Mouse (Mus musculus): ENCODE measurements around the gene Hrasls5. TPM values are rescaled to one million over a fixed set of nuclear protein-coding genes. Genes with fewer than 3 reads are reported as not detected.

Hrasls5 gene
- under 1 TPM in 1 of 2 experiments, not detected in 1; 0.26 TPM for total RNA-seq (2021)

DNA sequence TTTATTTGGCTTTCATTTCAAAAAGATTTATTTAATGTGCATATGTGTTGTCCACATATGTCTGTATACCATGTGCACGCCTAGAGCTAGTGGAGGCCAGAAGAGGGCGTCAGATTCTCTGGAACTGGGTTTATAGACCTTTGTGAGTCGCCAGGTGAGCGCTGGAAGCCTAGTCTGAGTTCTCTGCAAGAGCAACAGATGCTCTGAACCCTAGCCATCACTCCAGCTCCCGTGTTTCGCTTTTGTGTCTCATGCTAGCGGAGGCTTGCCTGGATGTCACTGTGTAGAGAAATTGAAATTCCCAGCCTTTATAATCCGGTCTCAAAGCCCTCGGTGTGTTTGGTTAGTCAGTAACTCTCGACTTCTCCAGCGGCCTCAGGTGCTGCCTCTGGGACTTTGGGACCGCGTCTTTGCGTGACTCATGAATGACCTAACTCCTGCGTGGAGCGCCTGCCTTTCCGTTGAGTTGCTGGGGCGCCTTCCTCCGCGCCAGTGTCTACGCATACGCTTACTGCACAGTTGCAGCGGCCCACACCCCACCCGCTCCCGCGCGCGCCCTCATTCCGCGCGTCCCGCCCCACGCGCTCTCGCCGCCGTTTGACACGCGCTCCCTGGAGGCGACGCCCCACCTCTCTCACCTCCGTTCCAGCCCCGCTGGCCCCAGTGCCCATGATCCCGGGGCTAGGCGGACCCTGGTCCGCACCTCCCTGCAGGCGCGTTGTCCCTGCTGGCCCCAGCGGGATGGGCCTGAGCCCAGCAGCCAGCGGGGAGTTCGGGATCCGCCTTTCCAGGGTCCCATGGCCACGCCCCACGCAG lies at the start of gene Hrasls5:
Gene Hrasls5 (plus strand): TSS at position 600 of the 816 bp plus-strand sequence.
- no peak for DNase-seq (ENCODE audit: low spot score)
- intact Hi-C loops (cut with DNase I), result no loop called here

GRCm38 (mm10) chr19:7562601-7563129 lies 49.7 kb upstream of the Hrasls5 start:
- intact Hi-C loops (cut with DNase I), result no loop called here
- DNase-seq (ENCODE audit: low spot score), result no peak

DNA sequence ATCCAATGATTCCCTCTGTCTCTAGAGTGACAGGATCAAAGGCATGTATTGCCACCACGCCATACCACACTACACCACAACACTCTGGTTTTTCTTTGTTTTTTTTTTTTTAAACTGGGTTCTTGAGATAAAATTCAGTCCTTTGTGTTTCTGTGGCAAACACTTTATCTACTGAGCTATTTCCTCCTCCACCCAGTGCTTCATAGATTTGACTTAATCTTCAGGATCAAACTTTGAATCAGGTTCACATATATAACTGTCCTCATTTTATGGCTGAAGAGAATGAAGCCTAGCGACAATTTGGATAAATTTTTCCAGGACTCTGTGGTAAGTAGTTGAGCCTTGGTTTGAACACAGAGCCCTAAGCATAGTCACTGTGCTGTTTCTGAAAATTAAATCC lies 48.7 kb upstream of the Hrasls5 start:
- DNase-seq (ENCODE audit: low spot score), result no peak
- intact Hi-C loops (cut with DNase I), result no loop called here

- intact Hi-C loops (cut with DNase I), result no loop called here
- no peak for DNase-seq (ENCODE audit: low spot score)
Measured at GRCm38 (mm10) chr19:7564457-7564856, 47.9 kb upstream of the Hrasls5 start.

- intact Hi-C loops (cut with DNase I), result no loop called here
- no peak for DNase-seq (ENCODE audit: low spot score)
Measured at GRCm38 (mm10) chr19:7566826-7567225, 45.5 kb upstream of the Hrasls5 start.

DNA sequence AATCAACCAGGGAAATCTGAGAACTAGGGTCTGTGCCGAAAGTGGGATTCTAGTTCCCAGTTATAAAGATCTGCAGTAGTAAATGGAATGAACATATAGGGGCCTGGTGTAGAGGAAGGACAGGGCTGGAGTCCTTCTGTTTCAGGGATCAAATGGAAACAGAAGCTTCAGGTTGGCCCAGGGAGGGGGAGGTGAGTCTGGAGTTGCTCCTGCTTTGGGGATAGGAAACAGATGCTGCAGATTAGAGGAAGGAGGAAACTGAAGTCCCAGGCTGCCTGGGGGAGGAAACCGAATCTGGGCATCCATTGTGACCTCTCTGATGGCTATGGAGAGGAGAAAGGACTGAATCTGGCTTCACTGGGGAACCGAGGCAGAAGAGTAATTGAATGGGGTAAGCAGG lies 44.0 kb upstream of the Hrasls5 start:
- intact Hi-C loops (cut with DNase I), result no loop called here
- DNase-seq (ENCODE audit: low spot score), result no peak

DNA sequence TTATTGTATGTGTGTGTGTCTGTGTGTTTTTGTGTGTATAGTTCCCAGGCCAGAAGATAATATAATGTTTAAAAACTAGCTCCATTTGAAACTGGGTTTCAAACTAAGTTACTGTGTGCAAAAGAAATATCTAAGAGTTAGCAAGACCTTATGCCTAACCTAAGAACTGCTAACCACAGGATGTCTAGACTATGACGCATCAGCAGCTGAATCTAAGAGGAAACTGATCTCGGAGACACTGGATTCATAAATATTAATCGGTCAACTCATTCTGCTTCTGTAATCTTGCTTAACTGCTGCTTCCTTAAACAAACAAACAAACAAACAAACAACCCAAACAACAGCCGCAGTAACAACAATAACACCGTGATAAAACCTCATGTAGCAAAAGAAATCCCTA lies 42.7 kb upstream of the Hrasls5 start:
- no peak for DNase-seq (ENCODE audit: low spot score)
- intact Hi-C loops (cut with DNase I), result no loop called here

GRCm38 (mm10) chr19:7576180-7576579 lies 36.2 kb upstream of the Hrasls5 start:
- intact Hi-C loops (cut with DNase I), result no loop called here
- DNase-seq (ENCODE audit: low spot score), result no peak

- DNase-seq (ENCODE audit: low spot score), result no peak
- intact Hi-C loops (cut with DNase I), result no loop called here
Measured at GRCm38 (mm10) chr19:7577710-7578109, 34.6 kb upstream of the Hrasls5 start.

DNA sequence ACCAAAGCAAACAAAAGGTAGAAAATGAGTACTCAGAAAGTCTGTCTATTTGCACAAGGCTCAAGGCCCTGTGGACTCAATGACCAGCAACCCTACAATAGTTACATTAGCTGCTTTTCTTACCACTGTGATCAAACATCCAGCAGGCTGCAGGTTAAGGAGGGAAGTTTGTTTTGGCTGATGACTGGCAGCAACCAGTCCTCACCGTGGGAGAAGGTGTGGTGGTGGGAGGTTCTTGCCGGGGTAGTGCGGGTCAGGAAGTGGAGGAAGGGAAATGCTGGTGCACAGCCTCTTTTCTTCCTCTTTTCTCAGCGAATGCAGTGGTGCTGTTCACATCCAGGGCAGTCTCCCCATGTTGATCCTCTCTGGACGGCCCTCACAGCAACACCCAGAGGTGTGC lies 31.3 kb upstream of the Hrasls5 start:
- DNase-seq (ENCODE audit: low spot score), result no peak
- intact Hi-C loops (cut with DNase I), result no loop called here

DNA sequence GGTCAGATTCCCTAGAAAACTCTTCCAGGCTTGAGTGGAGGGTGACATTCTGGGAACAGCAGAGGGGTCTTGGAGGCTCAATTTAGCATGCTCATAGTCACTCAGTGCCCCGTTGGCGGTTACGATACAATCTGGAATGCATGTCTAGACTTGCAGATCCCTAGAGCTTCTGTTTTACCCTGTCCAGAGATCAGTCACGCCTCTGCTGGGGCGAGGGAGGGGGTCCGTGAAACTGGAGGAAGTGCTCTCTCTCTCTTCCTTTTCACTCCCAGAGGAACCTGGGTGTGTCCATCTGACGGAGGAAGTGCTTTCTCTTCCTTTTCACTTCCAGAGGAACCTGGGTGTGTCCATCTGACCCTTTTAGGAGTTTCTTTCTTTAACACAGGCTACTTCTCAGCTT lies 29.2 kb upstream of the Hrasls5 start:
- intact Hi-C loops (cut with DNase I), result no loop called here
- no peak for DNase-seq (ENCODE audit: low spot score)

DNA sequence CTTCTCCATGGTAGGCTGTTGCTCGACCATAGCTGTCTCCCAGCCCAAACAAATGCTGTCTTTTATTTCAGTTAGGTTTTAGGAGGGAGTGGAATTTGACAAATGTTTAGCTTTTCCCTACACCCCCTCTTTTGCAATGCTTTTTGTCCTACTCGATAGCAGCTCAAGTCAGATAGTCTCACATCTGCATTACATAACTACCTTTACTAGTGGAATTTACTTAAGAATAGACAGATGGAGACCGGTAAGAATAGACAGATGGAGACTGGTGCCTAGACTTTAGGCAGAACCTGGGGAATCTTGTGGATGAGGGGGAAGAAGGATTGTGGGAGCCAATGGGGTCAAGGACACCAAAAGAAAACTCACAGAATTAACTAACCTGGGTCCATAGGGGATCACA lies 28.7 kb upstream of the Hrasls5 start:
- intact Hi-C loops (cut with DNase I), result no loop called here
- DNase-seq (ENCODE audit: low spot score), result no peak

GRCm38 (mm10) chr19:7585279-7585678 lies 27.1 kb upstream of the Hrasls5 start:
- DNase-seq (ENCODE audit: low spot score), result no peak
- intact Hi-C loops (cut with DNase I), result loop anchor here (2.0 kb wide), 1 partner anchor 26 kb away; no protein-coding TSS in a partner anchor

DNA sequence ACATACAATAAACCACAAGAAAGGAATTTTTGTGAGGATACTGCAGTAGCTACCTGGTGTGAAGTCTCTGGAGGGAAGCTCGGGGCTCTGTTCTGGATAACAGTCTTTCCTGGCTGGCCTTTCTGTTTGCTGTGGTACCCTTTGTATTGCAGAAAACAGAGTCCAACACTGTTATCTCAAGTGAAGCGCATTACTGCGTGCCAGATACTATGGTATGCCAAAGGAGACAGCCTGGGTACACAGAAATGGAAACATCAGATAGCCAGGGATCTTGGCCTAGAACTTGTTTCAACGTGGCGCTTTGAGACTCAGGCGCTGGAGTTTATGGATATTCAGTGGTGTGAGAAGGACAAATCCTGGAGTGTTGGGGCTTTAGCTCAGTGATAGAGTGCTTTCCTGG lies 26.6 kb upstream of the Hrasls5 start:
- DNase-seq (ENCODE audit: low spot score), result no peak
- intact Hi-C loops (cut with DNase I), result loop anchor here (2.0 kb wide), 1 partner anchor 27 kb away; no protein-coding TSS in a partner anchor

DNA sequence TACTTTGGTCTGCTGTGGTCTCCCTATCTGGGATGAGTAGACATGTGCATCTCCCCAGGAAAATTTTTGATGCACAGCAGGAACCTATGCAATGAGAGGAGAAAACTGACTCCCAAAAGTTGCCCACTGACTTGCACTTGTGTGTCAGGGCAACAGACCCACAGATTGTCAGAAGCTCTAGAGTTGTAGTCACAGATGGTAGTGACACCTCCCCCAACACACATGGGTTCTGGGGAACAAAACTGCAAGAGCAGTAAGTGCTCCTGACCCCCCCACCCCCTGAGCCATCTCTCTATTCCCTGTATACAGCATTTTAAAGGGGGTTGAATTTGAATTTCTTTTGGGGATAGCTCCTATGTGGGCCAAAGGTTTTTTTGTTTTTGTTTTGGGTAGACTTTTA lies 21.5 kb upstream of the Hrasls5 start:
- intact Hi-C loops (cut with DNase I), result no loop called here
- DNase-seq (ENCODE audit: low spot score), result no peak

DNA sequence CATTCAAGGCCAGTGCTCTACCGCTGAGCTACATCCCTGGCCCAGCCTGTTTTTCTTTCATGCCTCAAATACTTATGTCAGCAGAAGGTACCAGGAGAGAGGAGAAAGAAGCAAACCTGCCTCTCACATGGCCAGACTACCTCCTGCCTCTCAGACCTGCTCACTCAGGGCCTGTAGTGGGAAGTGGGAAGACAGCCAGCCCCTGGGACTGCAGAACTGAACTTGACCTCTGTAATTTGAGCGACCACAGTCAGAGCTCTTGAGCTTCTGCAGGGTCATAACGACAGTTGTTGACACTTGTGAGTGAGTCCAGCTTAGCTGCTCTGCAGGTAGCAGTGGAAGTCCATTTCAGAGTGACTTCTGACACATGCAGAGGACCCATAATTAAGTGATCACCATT lies 20.3 kb upstream of the Hrasls5 start:
- intact Hi-C loops (cut with DNase I), result no loop called here
- no peak for DNase-seq (ENCODE audit: low spot score)

- intact Hi-C loops (cut with DNase I), result loop anchor here (1.0 to 2.0 kb wide), 2 partner anchors 39 to 66 kb away; partner anchors contain the start of gene Pla2g16
- DNase-seq (ENCODE audit: low spot score), result no peak
Measured at GRCm38 (mm10) chr19:7595534-7595933, 16.8 kb upstream of the Hrasls5 start.

GRCm38 (mm10) chr19:7598481-7598880 lies 13.9 kb upstream of the Hrasls5 start:
- no peak for DNase-seq (ENCODE audit: low spot score)
- intact Hi-C loops (cut with DNase I), result no loop called here

DNA sequence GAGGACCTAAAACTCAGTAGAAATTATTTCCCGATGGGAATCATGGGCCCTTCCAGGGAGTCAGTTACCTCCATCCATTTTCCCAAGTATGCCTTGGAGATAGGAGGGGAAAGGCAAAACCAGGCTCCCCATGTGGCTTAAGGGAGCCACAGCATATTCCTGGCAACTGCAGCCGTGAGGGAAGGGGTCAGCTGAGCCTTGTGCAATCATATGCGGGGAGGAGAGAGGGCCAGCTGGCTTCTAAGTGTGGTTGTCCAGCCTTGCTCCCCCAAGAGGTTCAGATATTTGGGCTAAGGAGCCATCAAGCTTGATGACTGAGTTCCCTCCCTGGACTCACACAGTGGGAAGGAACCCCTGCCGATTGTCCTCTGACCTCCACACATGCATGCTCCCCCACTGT lies 10.8 kb upstream of the Hrasls5 start:
- intact Hi-C loops (cut with DNase I), result no loop called here
- DNase-seq (ENCODE audit: low spot score), result no peak

GRCm38 (mm10) chr19:7604107-7604506 lies 8.2 kb upstream of the Hrasls5 start:
- intact Hi-C loops (cut with DNase I), result no loop called here
- no peak for DNase-seq (ENCODE audit: low spot score)

DNA sequence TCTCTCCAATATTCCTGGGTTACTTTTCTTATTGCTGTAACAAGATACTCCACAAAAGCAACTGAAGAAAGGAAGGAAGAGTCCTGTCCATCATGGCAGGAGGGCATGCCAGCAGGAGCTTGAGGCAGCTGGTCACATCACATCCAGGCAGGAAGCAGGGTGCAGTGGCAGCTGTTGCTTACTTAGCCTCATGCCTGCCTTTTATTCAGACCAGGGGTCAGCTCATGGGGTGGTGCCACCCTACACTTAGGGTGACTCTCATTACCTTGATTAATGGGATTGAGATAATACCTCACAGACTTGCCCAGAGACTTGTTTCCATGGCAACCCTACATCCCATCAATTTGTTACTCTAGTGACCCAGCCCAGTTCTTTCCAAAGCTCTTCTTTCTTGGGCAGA lies 7.3 kb upstream of the Hrasls5 start:
- intact Hi-C loops (cut with DNase I), result no loop called here
- no peak for DNase-seq (ENCODE audit: low spot score)

All from heart, postnatal 25 days (tissue).